Mouse (Mus musculus): Measurements from ENCODE around the gene Itga2. TPM values are rescaled to one million over a fixed set of nuclear protein-coding genes. Genes with fewer than 3 reads are reported as not detected.

Itga2 gene
- polyA plus RNA-seq, 1 experiment from 2014 or later = 2.3 TPM

GRCm38 (mm10) chr13:114857525-114857924, 74.4 kb downstream of the Itga2 start:
- no peak overlapping the region for H3K9ac ChIP-seq (ENCODE audit: low read depth, low read length)
- H3K4me1 ChIP-seq (replicated peaks; ENCODE audit: control insufficient read depth, insufficient read depth, low read length) = no peaks in the 10 kb centered on the region
- no peak overlapping the region for H3K4me2 ChIP-seq (replicated peaks; ENCODE audit: low read depth, low read length)
- H3K9me3 ChIP-seq (ENCODE audit: control insufficient read depth, low read length) = no peaks in the 10 kb centered on the region
- H3K27me3 ChIP-seq (ENCODE audit: control insufficient read depth, insufficient read depth, low read length) = no peaks in the 10 kb centered on the region
- WGBS = 83% methylated on average over 4 of the region's 4 CpGs
- ATAC-seq (ENCODE audit: low FRiP score) (no peak), DNase-seq (ENCODE audit: low spot score) (no peak)
- H3K36me3 ChIP-seq (ENCODE audit: control insufficient read depth, insufficient read depth, low read length) = no peaks in the 10 kb centered on the region
- no peak overlapping the region for H3K4me3 ChIP-seq (ENCODE audit: low read depth, low read length)
- H3K27ac ChIP-seq (ENCODE audit: low read depth, low read length) = no peak overlapping the region

DNA sequence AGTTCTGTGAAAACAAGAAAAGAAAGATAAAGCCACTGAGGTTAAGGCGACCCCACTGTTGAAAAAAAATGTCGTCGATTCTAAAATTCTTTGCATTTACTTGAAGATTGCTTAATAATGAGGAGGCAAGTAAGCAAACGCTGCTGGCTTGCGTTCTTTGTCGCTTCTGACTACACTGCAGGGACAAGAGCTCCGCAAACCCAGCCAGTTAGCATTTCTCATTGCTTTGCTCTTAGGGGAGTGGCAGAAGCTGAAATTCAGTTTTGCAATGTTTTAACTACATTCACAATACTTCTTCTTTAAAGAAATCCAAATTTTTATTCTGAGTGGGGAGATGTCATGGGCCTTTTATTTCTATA, 75.7 kb downstream of the Itga2 start:
- Histone ChIP-seq H3K36me3 (ENCODE audit: control insufficient read depth, insufficient read depth, low read length) (no peaks in the 10 kb centered on the region), H3K4me2 (replicated peaks; ENCODE audit: low read depth, low read length) (0 out of 2 replicates have a peak overlapping the region, but pooled peaks have one; percentile 26), H3K4me3 (ENCODE audit: low read depth, low read length) (no peak overlapping the region), H3K27me3 (ENCODE audit: control insufficient read depth, insufficient read depth, low read length) (no peaks in the 10 kb centered on the region), H3K27ac (ENCODE audit: low read depth, low read length) (no peak overlapping the region), H3K9me3 (ENCODE audit: control insufficient read depth, low read length) (no peaks in the 10 kb centered on the region), H3K4me1 (replicated peaks; ENCODE audit: control insufficient read depth, insufficient read depth, low read length) (no peaks in the 10 kb centered on the region), H3K9ac (ENCODE audit: low read depth, low read length) (no peak overlapping the region)
- DNase-seq (ENCODE audit: low spot score) = peak; percentile 13
- 33% methylated on average over 7 of the region's 7 CpGs for WGBS
- no peak for ATAC-seq (ENCODE audit: low FRiP score)

- H3K4me3 ChIP-seq (ENCODE audit: low read depth, low read length) = no peak overlapping the region
- 0 out of 2 replicates have a peak overlapping the region, but pooled peaks have one; percentile 29 for H3K9ac ChIP-seq (ENCODE audit: low read depth, low read length)
- ATAC-seq (ENCODE audit: low FRiP score) = peak; percentile 58
- H3K27ac ChIP-seq (ENCODE audit: low read depth, low read length) = no peak overlapping the region
- WGBS = 20% methylated on average over 15 of the region's 15 CpGs
- H3K36me3 ChIP-seq (ENCODE audit: control insufficient read depth, insufficient read depth, low read length) = no peaks in the 10 kb centered on the region
- DNase-seq (ENCODE audit: low spot score) = peak; percentile 36
- H3K4me1 ChIP-seq (replicated peaks; ENCODE audit: control insufficient read depth, insufficient read depth, low read length) = no peaks in the 10 kb centered on the region
- H3K9me3 ChIP-seq (ENCODE audit: control insufficient read depth, low read length) = no peaks in the 10 kb centered on the region
- no peaks in the 10 kb centered on the region for H3K27me3 ChIP-seq (ENCODE audit: control insufficient read depth, insufficient read depth, low read length)
- peak overlapping the region; percentile 26 for H3K4me2 ChIP-seq (replicated peaks; ENCODE audit: low read depth, low read length)
Measured at GRCm38 (mm10) chr13:114855573-114856268, 76.2 kb downstream of the Itga2 start.

- no peaks in the 10 kb centered on the region for H3K27me3 ChIP-seq (ENCODE audit: control insufficient read depth, insufficient read depth, low read length)
- H3K4me1 ChIP-seq (replicated peaks; ENCODE audit: control insufficient read depth, insufficient read depth, low read length) = no peaks in the 10 kb centered on the region
- H3K4me2 ChIP-seq (replicated peaks; ENCODE audit: low read depth, low read length) = no peak overlapping the region
- H3K4me3 ChIP-seq (ENCODE audit: low read depth, low read length) = no peak overlapping the region
- WGBS = 94% methylated on average over 3 of the region's 3 CpGs
- no peak for ATAC-seq (ENCODE audit: low FRiP score)
- no peaks in the 10 kb centered on the region for H3K9me3 ChIP-seq (ENCODE audit: control insufficient read depth, low read length)
- no peak for DNase-seq (ENCODE audit: low spot score)
- H3K36me3 ChIP-seq (ENCODE audit: control insufficient read depth, insufficient read depth, low read length) = no peaks in the 10 kb centered on the region
- H3K9ac ChIP-seq (ENCODE audit: low read depth, low read length) = no peak overlapping the region
- no peak overlapping the region for H3K27ac ChIP-seq (ENCODE audit: low read depth, low read length)
Measured at GRCm38 (mm10) chr13:114854428-114854827, 77.5 kb downstream of the Itga2 start.

GRCm38 (mm10) chr13:114854023-114854422, 77.9 kb downstream of the Itga2 start:
- H3K9me3 ChIP-seq (ENCODE audit: control insufficient read depth, low read length) = no peaks in the 10 kb centered on the region
- ATAC-seq (ENCODE audit: low FRiP score) (no peak), DNase-seq (ENCODE audit: low spot score) (no peak)
- WGBS = 84% methylated on average over 6 of the region's 6 CpGs
- H3K27me3 ChIP-seq (ENCODE audit: control insufficient read depth, insufficient read depth, low read length) = no peaks in the 10 kb centered on the region
- H3K4me3 ChIP-seq (ENCODE audit: low read depth, low read length) = no peak overlapping the region
- H3K27ac ChIP-seq (ENCODE audit: low read depth, low read length) = no peak overlapping the region
- H3K36me3 ChIP-seq (ENCODE audit: control insufficient read depth, insufficient read depth, low read length) = no peaks in the 10 kb centered on the region
- H3K9ac ChIP-seq (ENCODE audit: low read depth, low read length) = no peak overlapping the region
- H3K4me1 ChIP-seq (replicated peaks; ENCODE audit: control insufficient read depth, insufficient read depth, low read length) = no peaks in the 10 kb centered on the region
- no peak overlapping the region for H3K4me2 ChIP-seq (replicated peaks; ENCODE audit: low read depth, low read length)

DNA sequence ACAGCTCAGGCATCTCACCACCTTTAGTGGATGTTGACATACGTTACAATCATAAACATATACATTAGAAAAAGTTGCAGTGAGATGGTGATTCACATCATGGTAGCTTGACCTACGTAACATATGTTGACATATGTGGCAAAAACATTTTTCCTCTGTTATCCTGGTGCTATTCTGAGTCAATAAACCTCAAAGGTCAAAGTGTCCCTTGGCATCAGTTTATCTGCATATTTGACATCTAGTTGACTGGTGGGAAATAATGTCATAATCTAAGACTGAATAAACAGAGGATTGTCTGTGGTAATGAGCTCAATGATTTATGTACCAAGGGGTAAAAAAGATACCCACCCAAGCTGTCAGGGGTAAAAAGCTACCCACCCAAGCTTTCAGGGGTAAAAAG, 78.7 kb downstream of the Itga2 start:
- 80% methylated on average over 2 of the region's 2 CpGs for WGBS
- Histone ChIP-seq H3K27ac (ENCODE audit: low read depth, low read length) (no peak overlapping the region), H3K4me1 (replicated peaks; ENCODE audit: control insufficient read depth, insufficient read depth, low read length) (no peaks in the 10 kb centered on the region), H3K27me3 (ENCODE audit: control insufficient read depth, insufficient read depth, low read length) (no peaks in the 10 kb centered on the region), H3K36me3 (ENCODE audit: control insufficient read depth, insufficient read depth, low read length) (no peaks in the 10 kb centered on the region), H3K4me3 (ENCODE audit: low read depth, low read length) (no peak overlapping the region), H3K4me2 (replicated peaks; ENCODE audit: low read depth, low read length) (no peak overlapping the region), H3K9me3 (ENCODE audit: control insufficient read depth, low read length) (no peaks in the 10 kb centered on the region), H3K9ac (ENCODE audit: low read depth, low read length) (no peak overlapping the region)
- no peak for ATAC-seq (ENCODE audit: low FRiP score)
- DNase-seq (ENCODE audit: low spot score) = no peak

DNA sequence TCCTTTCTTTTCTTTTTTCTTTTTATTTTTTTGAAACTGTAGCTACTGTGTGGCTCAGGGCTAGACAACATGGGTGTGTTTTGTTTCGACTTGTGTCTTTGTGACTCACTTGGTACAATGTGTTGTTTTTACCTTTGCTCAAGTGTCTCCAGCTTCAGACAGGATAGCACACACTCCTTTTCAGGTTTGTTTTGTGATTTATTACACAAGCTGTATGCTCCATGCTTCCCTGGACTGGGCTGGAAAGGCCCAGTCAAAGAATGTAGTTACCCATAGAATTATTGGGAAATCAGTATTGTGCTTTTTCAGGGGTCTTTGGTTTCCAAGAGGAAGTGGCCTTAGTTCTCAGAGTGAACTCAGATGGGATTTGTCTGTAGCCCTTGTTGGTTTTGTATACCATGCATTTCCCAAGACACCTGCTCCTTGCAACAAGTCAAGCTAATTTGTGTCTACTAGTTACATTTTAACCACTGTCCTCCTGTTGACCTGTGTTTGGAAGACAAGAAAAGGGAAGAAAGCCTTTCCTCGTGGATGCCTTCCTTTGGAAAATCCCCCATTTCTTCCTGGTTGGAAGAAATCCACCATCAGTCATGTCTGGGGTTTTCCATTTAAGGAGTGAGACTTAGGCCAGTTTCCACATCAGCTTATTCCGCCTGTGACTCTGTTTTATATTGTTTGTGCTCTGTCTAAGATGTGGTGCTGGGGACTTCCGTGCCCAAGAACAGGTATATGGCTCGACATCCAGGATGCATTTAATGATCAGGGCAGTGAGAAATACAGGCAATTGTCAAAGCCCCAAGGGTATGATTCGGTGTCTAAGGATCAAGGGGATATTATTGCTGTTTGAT, 79.4 kb downstream of the Itga2 start:
- ATAC-seq (ENCODE audit: low FRiP score) (no peak), DNase-seq (ENCODE audit: low spot score) (no peak)
- H3K36me3 ChIP-seq (ENCODE audit: control insufficient read depth, insufficient read depth, low read length) = no peaks in the 10 kb centered on the region
- H3K4me2 ChIP-seq (replicated peaks; ENCODE audit: low read depth, low read length) = no peak overlapping the region
- no peak overlapping the region for H3K9ac ChIP-seq (ENCODE audit: low read depth, low read length)
- H3K27me3 ChIP-seq (ENCODE audit: control insufficient read depth, insufficient read depth, low read length) = no peaks in the 10 kb centered on the region
- WGBS = 63% methylated on average over 6 of the region's 6 CpGs
- no peak overlapping the region for H3K4me3 ChIP-seq (ENCODE audit: low read depth, low read length)
- no peaks in the 10 kb centered on the region for H3K9me3 ChIP-seq (ENCODE audit: control insufficient read depth, low read length)
- no peak overlapping the region for H3K27ac ChIP-seq (ENCODE audit: low read depth, low read length)
- no peaks in the 10 kb centered on the region for H3K4me1 ChIP-seq (replicated peaks; ENCODE audit: control insufficient read depth, insufficient read depth, low read length)

- Histone ChIP-seq H3K27me3 (ENCODE audit: control insufficient read depth, insufficient read depth, low read length) (no peaks in the 10 kb centered on the region), H3K27ac (ENCODE audit: low read depth, low read length) (no peak overlapping the region), H3K4me2 (replicated peaks; ENCODE audit: low read depth, low read length) (no peak overlapping the region), H3K9me3 (ENCODE audit: control insufficient read depth, low read length) (no peaks in the 10 kb centered on the region), H3K36me3 (ENCODE audit: control insufficient read depth, insufficient read depth, low read length) (no peaks in the 10 kb centered on the region), H3K4me3 (ENCODE audit: low read depth, low read length) (no peak overlapping the region), H3K4me1 (replicated peaks; ENCODE audit: control insufficient read depth, insufficient read depth, low read length) (no peaks in the 10 kb centered on the region), H3K9ac (ENCODE audit: low read depth, low read length) (no peak overlapping the region)
- 83% methylated on average over 3 of the region's 3 CpGs for WGBS
- DNase-seq (ENCODE audit: low spot score) (no peak), ATAC-seq (ENCODE audit: low FRiP score) (no peak)
Measured at GRCm38 (mm10) chr13:114848945-114849344, 83.0 kb downstream of the Itga2 start.

GRCm38 (mm10) chr13:114845804-114846203, 86.1 kb downstream of the Itga2 start:
- Histone ChIP-seq H3K36me3 (ENCODE audit: control insufficient read depth, insufficient read depth, low read length) (no peaks in the 10 kb centered on the region), H3K4me1 (replicated peaks; ENCODE audit: control insufficient read depth, insufficient read depth, low read length) (no peaks in the 10 kb centered on the region), H3K9me3 (ENCODE audit: control insufficient read depth, low read length) (no peaks in the 10 kb centered on the region), H3K27ac (ENCODE audit: low read depth, low read length) (no peak overlapping the region), H3K4me3 (ENCODE audit: low read depth, low read length) (no peak overlapping the region), H3K4me2 (replicated peaks; ENCODE audit: low read depth, low read length) (no peak overlapping the region), H3K9ac (ENCODE audit: low read depth, low read length) (no peak overlapping the region), H3K27me3 (ENCODE audit: control insufficient read depth, insufficient read depth, low read length) (no peaks in the 10 kb centered on the region)
- DNase-seq (ENCODE audit: low spot score) (no peak), ATAC-seq (ENCODE audit: low FRiP score) (no peak)
- WGBS = 93% methylated on average over 6 of the region's 6 CpGs
